Mouse (Mus musculus) CH12F3 (cell line): ENCODE data around the gene Olfr982.

Experiments
- in situ Hi-C: fragments of 300-500 bp; cut with MboI; formaldehyde crosslinking; loops from 2 replicates; pipeline ENCODE4 v1.14.3; 2020; ENCODE audit warnings: low sequenced_read_pairs

Gene Olfr982

DNA sequence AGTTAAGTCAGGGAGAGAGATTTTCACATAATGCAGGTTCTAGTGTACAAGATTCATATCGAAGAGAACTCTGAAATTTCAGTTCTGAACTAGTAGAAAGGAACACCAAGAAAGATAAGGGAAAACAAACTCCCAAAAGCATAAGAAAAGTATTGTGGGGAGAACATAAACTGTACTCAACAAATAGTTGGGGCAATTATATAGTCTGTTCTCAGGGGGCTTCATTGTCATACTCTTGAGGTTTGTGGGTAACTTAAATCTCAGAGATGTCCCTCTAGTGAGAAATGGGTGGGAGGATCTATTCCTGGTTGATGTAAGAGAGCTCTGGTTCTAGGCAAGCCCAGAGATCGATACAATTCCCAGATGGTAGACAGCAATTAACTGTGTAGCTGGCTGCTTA, at the start of gene Olfr982:
Gene Olfr982 (plus strand): TSS at position 301 of the 400 bp plus-strand sequence.
- in situ Hi-C loops: no loop called here

DNA sequence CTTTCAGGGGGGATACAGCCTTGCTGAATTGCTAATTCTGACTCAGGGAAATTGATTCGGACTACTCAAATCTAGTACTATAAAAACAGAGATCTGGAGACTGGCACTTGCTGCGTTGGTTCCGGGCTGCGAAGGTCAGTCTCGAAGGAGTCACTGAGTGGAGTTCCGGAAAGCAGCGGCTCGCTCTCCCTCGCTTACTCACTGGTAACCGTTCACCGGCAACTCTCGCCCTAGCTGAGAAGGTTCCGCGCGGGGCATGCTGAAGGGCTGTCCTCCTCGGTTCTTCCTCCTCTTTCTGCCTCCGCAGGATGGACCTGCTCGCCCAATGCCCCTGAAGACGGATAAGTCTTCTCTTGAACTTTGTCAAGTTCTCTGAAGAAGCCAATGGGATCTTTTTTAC, 23.5 kb upstream of the Olfr982 start:
- in situ Hi-C loops: no loop called here

DNA sequence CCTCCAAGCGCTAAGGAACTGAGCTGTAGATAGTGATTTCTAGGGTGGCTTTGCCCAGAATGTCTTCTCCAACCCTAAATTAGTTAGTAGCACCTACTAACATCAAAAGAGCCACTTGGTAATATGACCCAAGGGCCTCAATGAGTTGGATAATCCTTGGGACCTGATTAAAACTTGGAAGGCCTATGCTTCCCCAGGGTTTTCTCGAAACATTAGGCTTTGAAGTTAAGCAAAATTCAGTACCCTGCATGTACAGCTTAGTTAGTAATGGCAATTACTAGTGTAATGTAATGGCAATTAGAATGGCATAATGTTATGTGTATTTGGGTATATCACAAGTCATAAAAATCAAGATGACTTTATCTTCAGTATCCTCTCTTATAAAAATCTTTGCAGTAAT, 19.9 kb downstream of the Olfr982 start, which contains the start of gene Olfr983:
Gene Olfr983 (minus strand): TSS at position 101 of the 400 bp plus-strand sequence.
- in situ Hi-C loops: no loop called here

DNA sequence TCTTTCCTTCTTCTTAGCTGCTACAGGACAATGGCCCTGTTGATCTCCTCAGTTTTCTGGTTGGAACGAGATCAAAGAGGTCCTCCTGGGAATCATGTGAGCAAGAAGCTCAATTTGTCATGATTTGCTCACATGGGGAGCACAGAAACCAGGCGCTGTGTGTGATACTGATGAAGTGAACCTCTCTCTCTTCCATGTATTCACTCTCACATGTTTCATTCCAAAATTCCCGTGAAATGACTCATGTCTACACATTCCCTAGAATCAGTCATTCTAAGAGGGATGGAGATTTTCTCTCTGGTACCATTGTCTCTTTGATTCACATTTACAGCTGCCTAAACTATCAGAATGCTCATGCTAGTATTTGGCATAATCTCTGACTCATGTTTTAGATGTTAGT, 21.1 kb downstream of the Olfr982 start:
- in situ Hi-C loops: no loop called here

DNA sequence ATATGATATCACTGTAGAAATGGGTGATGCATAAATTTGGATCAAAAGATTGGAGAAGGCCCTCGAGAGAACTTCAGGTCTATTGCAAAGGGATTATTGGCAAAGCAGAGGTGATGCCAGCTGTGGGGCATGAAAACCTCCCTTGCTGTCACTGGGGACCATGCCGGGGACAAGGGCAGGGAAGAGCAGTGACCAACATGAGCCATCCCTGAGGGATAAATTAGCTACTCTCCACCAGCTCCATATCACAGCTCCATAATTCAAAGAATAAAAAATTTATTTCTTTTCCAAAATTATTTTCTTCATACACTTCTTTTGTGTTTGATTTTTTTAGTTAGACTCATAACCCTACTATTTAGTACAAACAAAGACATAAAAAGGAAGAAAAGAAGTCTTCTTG, 40.5 kb downstream of the Olfr982 start, which contains the start of gene Olfr984:
Gene Olfr984 (minus strand): TSS at position 101 of the 400 bp plus-strand sequence.
- in situ Hi-C loops: no loop called here

DNA sequence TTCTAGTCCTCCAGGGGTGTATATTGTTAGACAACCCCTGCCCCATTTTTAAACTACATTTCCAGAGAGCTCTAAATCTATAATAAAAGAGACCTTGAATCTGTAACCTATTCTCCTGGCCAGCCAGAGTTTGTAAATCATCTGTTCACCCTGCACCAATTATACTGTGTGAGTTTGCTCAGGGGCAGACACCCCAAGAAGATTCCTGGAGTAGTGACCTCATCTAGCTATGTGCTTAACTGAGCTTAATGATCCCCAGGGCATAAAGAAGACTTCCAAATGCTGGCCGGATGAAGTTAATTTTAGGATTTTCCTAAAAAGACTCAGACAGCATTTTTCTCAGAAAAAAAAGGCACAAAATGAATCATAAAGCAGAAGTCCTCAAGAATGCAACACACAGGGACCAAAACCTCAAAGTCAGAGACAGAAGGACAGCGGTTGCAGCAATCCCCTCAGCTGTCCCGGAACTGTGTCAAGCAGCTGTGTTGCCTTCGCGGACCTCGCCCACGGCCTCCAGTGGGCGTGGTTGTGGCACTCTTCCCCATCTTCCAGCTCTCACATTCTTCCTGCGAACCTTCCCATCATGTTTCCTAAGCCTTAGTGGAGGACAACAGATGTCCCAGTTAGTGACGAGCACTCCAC, 43.1 kb downstream of the Olfr982 start:
- in situ Hi-C loops: no loop called here

DNA sequence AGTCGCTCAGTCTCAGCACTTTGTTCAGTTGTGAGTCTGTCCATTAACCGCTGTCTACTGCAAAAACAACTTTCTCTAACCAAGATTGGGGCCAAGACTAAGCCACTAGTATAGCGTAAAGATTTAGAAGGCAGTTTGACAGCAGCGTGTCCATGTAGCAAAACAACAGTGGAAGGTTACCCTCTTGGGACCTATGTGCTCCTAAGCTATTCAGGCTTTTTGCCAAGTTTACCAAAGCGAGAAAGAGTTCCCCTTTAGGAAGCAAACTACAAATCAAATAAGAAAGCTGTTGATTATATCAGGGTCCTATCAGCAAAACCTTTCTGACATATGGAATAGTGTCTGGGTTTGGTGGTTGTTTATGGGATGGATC, 43.6 kb downstream of the Olfr982 start:
- in situ Hi-C loops: no loop called here
